Mouse (Mus musculus): ENCODE data around the gene Vezf1. TPM values are rescaled to one million over a fixed set of nuclear protein-coding genes. Genes with fewer than 3 reads are reported as not detected.

Gene Vezf1
- total and polyA plus RNA-seq, 3 experiments, result 7.4 to 11.4 (median 9.8) TPM

- Histone ChIP-seq H3K79me2 (replicated peaks; ENCODE audit: control insufficient read depth, extremely low read depth, insufficient read depth, poor library complexity, severe bottlenecking) (no peaks in the 10 kb centered on the region), H3K4me2 (ENCODE audit: insufficient read depth, low read depth, poor library complexity, severe bottlenecking) (no peak overlapping the region), H3K4me3 (replicated peaks in 1 of 3; ENCODE audit: low read depth in 2 of 3, low read length in 2 of 3, poor library complexity in 1 of 3) (no peak overlapping the region), H3K27me3 (replicated peaks) (peaks cover 25% of the 10 kb centered on the region), H3K4me1 (ENCODE audit: control insufficient read depth in 1 of 2, insufficient read depth in 2 of 2) (peaks cover 29 to 76% of the 10 kb centered on the region in 2 experiments), H3K27ac (ENCODE audit: insufficient read depth, low read depth) (no peak overlapping the region), H3K9ac (ENCODE audit: insufficient read depth, low read depth) (no peak overlapping the region), H3K9me3 (replicated peaks; ENCODE audit: low read length) (no peaks in the 10 kb centered on the region), H3K36me3 (replicated peaks in 1 of 2; ENCODE audit: control insufficient read depth in 1 of 2, insufficient read depth in 1 of 2, low read length in 1 of 2) (no peaks in the 10 kb centered on the region)
- DNase-seq (ENCODE audit: extremely low read depth), result no peak
- dilution Hi-C loops (cut with MboI; ENCODE audit: extremely low pct_ligation_motif_present, extremely low pct_unique_long_range_greater_than_20kb, low sequenced_read_pairs), result no loop called here
- no peak for TF ChIP-seq NRF1 (IDR thresholded peaks at IDR 0.05; ENCODE audit: low read depth, low read length)
- TF ChIP-seq MXI1 (IDR thresholded peaks at IDR 0.05; ENCODE audit: low read depth, low read length), result no peak
- TF ChIP-seq SMC3 (IDR thresholded peaks at IDR 0.05; ENCODE audit: low read depth, low read length), result no peak
- TF ChIP-seq ZC3H11A (IDR thresholded peaks at IDR 0.05; ENCODE audit: low read depth, low read length), result no peak
- TF ChIP-seq EP300 (IDR thresholded peaks at IDR 0.05; ENCODE audit: low read length), result no peak
- TF ChIP-seq ETS1 (conservative IDR thresholded peaks at IDR 0.05; ENCODE audit: low read depth, low read length), result no peak
- no peak for TF ChIP-seq RCOR1 (conservative IDR thresholded peaks at IDR 0.05; ENCODE audit: low read depth, low read length)
- TF ChIP-seq MAZ (IDR thresholded peaks at IDR 0.05; ENCODE audit: low read depth, low read length), result no peak
- TF ChIP-seq MAX (IDR thresholded peaks at IDR 0.05; ENCODE audit: low read length), result no peak
- no peak for TF ChIP-seq POLR2A (IDR thresholded peaks at IDR 0.05; ENCODE audit: low read depth, low read length)
- no peak for TF ChIP-seq MEF2A (IDR thresholded peaks at IDR 0.05; ENCODE audit: borderline replicate concordance, low read depth, low read length)
- TF ChIP-seq PAX5 (IDR thresholded peaks at IDR 0.05; ENCODE audit: low read length), result no peak
- no peak for TF ChIP-seq KAT2A (IDR thresholded peaks at IDR 0.05; ENCODE audit: insufficient replicate concordance, low read length)
- TF ChIP-seq CTCF (conservative IDR thresholded peaks at IDR 0.05 in 1 of 2, IDR thresholded peaks at IDR 0.05 in 1 of 2; ENCODE audit: low read depth in 2 of 2, low read length in 2 of 2), result no peak
- no peak for TF ChIP-seq CHD2 (IDR thresholded peaks at IDR 0.05; ENCODE audit: low read length)
- no peak for TF ChIP-seq HCFC1 (IDR thresholded peaks at IDR 0.05; ENCODE audit: low read depth, low read length)
- no peak for TF ChIP-seq UBTF (IDR thresholded peaks at IDR 0.05; ENCODE audit: low read depth, low read length)
- no peak for TF ChIP-seq ZKSCAN1 (IDR thresholded peaks at IDR 0.05; ENCODE audit: borderline replicate concordance, low read depth, low read length)
- no peak for TF ChIP-seq E2F4 (IDR thresholded peaks at IDR 0.05; ENCODE audit: insufficient replicate concordance, low read depth, low read length)
- no peak for TF ChIP-seq SIN3A (IDR thresholded peaks at IDR 0.05; ENCODE audit: low read length)
- in situ Hi-C loops (cut with MboI; ENCODE audit: low pct_ligation_motif_present, low pct_unique_long_range_greater_than_20kb, low sequenced_read_pairs), result loop anchor here (5.0 kb wide), 1 partner anchor 36 kb away; no protein-coding TSS in a partner anchor
Measured at GRCm38 (mm10) chr11:88113543-88114271, 45.6 kb downstream of the Vezf1 start.

DNA sequence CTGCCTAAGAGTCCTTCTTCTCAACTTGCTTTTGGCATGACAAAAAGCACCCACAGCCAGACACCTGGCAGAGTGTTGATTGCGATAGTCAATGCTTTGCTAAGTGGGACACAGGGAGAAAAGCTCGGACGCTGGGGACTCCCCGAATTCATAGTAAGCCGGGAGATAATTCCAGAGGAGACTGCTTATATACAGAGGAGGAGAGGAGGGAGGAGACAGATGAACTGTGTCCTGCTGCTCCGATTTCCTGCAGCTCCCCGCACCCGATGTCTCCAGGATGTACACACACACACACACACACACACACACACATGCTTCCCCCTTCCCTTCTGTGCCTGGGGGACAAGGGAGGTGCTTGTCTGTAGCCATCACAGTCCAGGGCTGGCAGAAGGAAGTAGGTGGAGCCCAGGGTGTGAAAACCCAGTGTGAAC, 46.8 kb downstream of the Vezf1 start:
- Histone ChIP-seq H3K4me1 (ENCODE audit: control insufficient read depth in 1 of 2, insufficient read depth in 2 of 2) (peaks cover 23 to 65% of the 10 kb centered on the region in 2 experiments), H3K9ac (ENCODE audit: insufficient read depth, low read depth) (no peak overlapping the region), H3K79me2 (replicated peaks; ENCODE audit: control insufficient read depth, extremely low read depth, insufficient read depth, poor library complexity, severe bottlenecking) (no peaks in the 10 kb centered on the region), H3K27ac (ENCODE audit: insufficient read depth, low read depth) (no peak overlapping the region), H3K27me3 (replicated peaks) (peaks cover 35% of the 10 kb centered on the region), H3K4me3 (replicated peaks in 1 of 3; ENCODE audit: low read depth in 2 of 3, low read length in 2 of 3, poor library complexity in 1 of 3) (no peak overlapping the region), H3K4me2 (ENCODE audit: insufficient read depth, low read depth, poor library complexity, severe bottlenecking) (no peak overlapping the region), H3K36me3 (replicated peaks in 1 of 2; ENCODE audit: control insufficient read depth in 1 of 2, insufficient read depth in 1 of 2, low read length in 1 of 2) (no peaks in the 10 kb centered on the region), H3K9me3 (replicated peaks; ENCODE audit: low read length) (no peaks in the 10 kb centered on the region)
- in situ Hi-C loops (cut with MboI; ENCODE audit: low pct_ligation_motif_present, low pct_unique_long_range_greater_than_20kb, low sequenced_read_pairs), result loop anchor here (5.0 kb wide), 1 partner anchor 38 kb away; no protein-coding TSS in a partner anchor
- TF ChIP-seq BHLHE40 (IDR thresholded peaks at IDR 0.05; ENCODE audit: low read depth, low read length) (no peak), GABPA (IDR thresholded peaks at IDR 0.05; ENCODE audit: insufficient replicate concordance, low read depth, low read length) (no peak), ZC3H11A (IDR thresholded peaks at IDR 0.05; ENCODE audit: low read depth, low read length) (no peak)
- DNase-seq (ENCODE audit: extremely low read depth), result no peak
- dilution Hi-C loops (cut with MboI; ENCODE audit: extremely low pct_ligation_motif_present, extremely low pct_unique_long_range_greater_than_20kb, low sequenced_read_pairs), result no loop called here
